Mouse (Mus musculus) CH12.LX (cell line): ENCODE measurements at regions not wholly inside any gene's neighbourhood (a gene's known extent, or its start where the extent isn't known, plus 50 kb on each side); places are given as distances from the start of the nearest gene placed in this dataset.

Source experiments
- CTCF ChIP-seq, 2 experiments: IDR thresholded peaks in 1 of 2; conservative IDR thresholded peaks in 1 of 2; 2 replicates each; pipeline ENCODE4 v1.5.1; 2011 to 2012; ENCODE audit warnings: low read depth in 2 of 2, low read length in 2 of 2, improper control_type of control experiment in 1 of 2, inconsistent platforms in 1 of 2, mild to moderate bottlenecking in 1 of 2, moderate library complexity in 1 of 2
- IRF4 ChIP-seq: IDR thresholded peaks from 2 replicates; pipeline ENCODE4 v1.6.1; 2014; ENCODE audit warnings: low read depth, mild to moderate bottlenecking, inconsistent platforms, low read length, improper control_type of control experiment
- MAFK ChIP-seq: IDR thresholded peaks from 2 replicates; pipeline ENCODE4 v1.6.1; 2011; ENCODE audit warnings: low read length, improper control_type of control experiment; ENCODE audit not compliant: insufficient replicate concordance
- POLR2A ChIP-seq: IDR thresholded peaks from 2 replicates; pipeline ENCODE4 v1.6.1; 2011; ENCODE audit warnings: low read depth, mild to moderate bottlenecking, improper control_type of control experiment, low read length
- ZNF384 ChIP-seq: IDR thresholded peaks from 2 replicates; pipeline ENCODE4 v1.6.1; 2012; ENCODE audit warnings: low read depth, low read length, improper control_type of control experiment, inconsistent platforms

DNA sequence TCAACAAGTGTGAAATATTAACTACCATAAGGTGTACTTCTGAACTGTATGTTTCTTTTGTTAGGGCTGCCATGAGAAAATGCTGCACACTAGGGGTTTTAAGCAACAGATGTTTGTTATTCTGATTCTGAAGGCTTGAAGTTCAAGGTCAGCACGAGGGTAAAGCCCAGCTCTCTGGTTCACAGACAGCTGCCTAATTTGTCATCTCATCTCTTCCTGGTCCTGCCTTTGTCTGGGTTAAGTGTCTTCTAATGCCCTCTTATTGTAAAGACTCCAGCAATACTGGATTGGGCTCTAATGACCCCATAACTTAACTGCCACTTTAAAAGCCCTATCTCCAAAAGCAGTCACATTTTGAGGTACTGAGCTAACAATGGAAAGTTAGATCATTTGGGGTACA, 209.9 kb upstream of the Trib2 start:
- no peak for TF ChIP-seq CTCF (conservative IDR thresholded peaks at IDR 0.05 in 1 of 2, IDR thresholded peaks at IDR 0.05 in 1 of 2; ENCODE audit: low read depth in 2 of 2, low read length in 2 of 2)
- no peak for TF ChIP-seq IRF4
- TF ChIP-seq POLR2A, result no peak
- no peak for TF ChIP-seq ZNF384
- no peak for TF ChIP-seq MAFK
